Mouse (Mus musculus) C2C12 (cell line): ENCODE measurements around the gene Aifm3.

Experiments
- CTCF ChIP-seq: IDR thresholded peaks from one replicate; pipeline ENCODE4 v1.5.1; 2011; ENCODE audit not compliant: control insufficient read depth, insufficient read depth, insufficient read length
- MAX ChIP-seq: IDR thresholded peaks from one replicate; pipeline ENCODE4 v1.6.1; 2011; ENCODE audit warnings: mild to moderate bottlenecking, control low read depth
- MYOD1 ChIP-seq: IDR thresholded peaks from one replicate; pipeline ENCODE4 v1.6.1; 2011; ENCODE audit warnings: low read depth; ENCODE audit not compliant: control insufficient read depth, insufficient read length
- USF1 ChIP-seq: IDR thresholded peaks from one replicate; pipeline ENCODE4 v1.6.1; 2011; ENCODE audit warnings: low read depth, mild to moderate bottlenecking, control low read depth, moderate library complexity

GRCm38 (mm10) chr16:17491154-17491553 lies 1.7 kb downstream of the Aifm3 start:
- TF ChIP-seq CTCF (no peak), MAX (no peak), USF1 (no peak), MYOD1 (no peak)
